ENCODE assay signal across 18 mouse cellular contexts in genomic region chr6:71089735-71090134, GRCm38 (mm10). TPM values are rescaled to one million over a fixed set of nuclear protein-coding genes. Genes with fewer than 3 reads are reported as not detected.
A peak's percentile ranks its signal among the peaks of the same experiment; 100 is the strongest.
DNase-seq lines count a peak whose midpoint lies in the region; TF ChIP-seq lines count a peak whose summit lies in the region.
"Had no signal": no experiment of that assay in that cellular context is flagged by ENCODE, and none has a peak within 500 bp of the region (broad histone marks: within the 10 kb centered on the region; RNA-seq: fewer than 3 reads in every experiment).

No protein-coding gene starts in this region.

- H3K9me3 ChIP-seq in ES-E14 (ENCODE audit: control insufficient read depth, insufficient read depth, low read depth, low read length): no peaks in the 10 kb centered on the region

- intact Hi-C loops in heart, postnatal 10 days (cut with DNase I): no loop called here

- H3K4me1 ChIP-seq in ES-E14 (ENCODE audit: control insufficient read depth in 2 of 2, insufficient read depth in 2 of 2, low read length in 2 of 2, poor library complexity in 1 of 2): no peaks in the 10 kb centered on the region
- H3K4me1 ChIP-seq: forebrain, embryonic 13.5 days had no signal

- no peak overlapping the region for H3K9ac ChIP-seq in ES-E14 (ENCODE audit: insufficient read depth, low read depth, low read length, poor library complexity, severe bottlenecking)
- H3K9ac ChIP-seq: forebrain, embryonic 13.5 days; forebrain, embryonic 15.5 days; forebrain, postnatal 0 days had no signal

- H3K36me3 ChIP-seq in ES-E14 (ENCODE audit: control insufficient read depth, insufficient read depth, low read length, poor library complexity, severe bottlenecking): no peaks in the 10 kb centered on the region
- H3K36me3 ChIP-seq: forebrain, embryonic 15.5 days had no signal

- no peak overlapping the region for H3K4me3 ChIP-seq in ES-E14 (ENCODE audit: insufficient read depth in 1 of 2, low read depth in 1 of 2, low read length in 2 of 2, poor library complexity in 1 of 2, severe bottlenecking in 1 of 2)
- H3K4me3 ChIP-seq: forebrain, embryonic 13.5 days; forebrain, embryonic 15.5 days had no signal

- in situ Hi-C loops in ES-E14 (cut with MboI; ENCODE audit: low sequenced_read_pairs in 2 of 2, unreplicated experiment in 2 of 2): no loop called here

- no peak overlapping the region for H3K27ac ChIP-seq in ES-E14 (ENCODE audit: insufficient read depth, low read depth, low read length, poor library complexity, severe bottlenecking)
- H3K27ac ChIP-seq: forebrain, embryonic 13.5 days; forebrain, embryonic 15.5 days had no signal

- DNase-seq in heart, adult 11 months: peak; percentile 74
- DNase-seq in heart, postnatal 10 days: no peak
- DNase-seq in testis, postnatal 10 days (ENCODE audit: low spot score): peak; percentile 27
- no peak for DNase-seq in testis, postnatal 14 days (ENCODE audit: low spot score)
- no peak for DNase-seq in ES-E14 (ENCODE audit: low read depth, low spot score)
- DNase-seq in gastrocnemius, postnatal 4 days (ENCODE audit: low spot score in 2 of 2): no peak
- DNase-seq in layer of hippocampus, postnatal 36 days: no peak
- DNase-seq: adrenal gland, adult 8-10 months; adrenal gland, postnatal 14 days; adrenal gland, postnatal 36 days; cerebellum, adult 11-12 months; cerebellum, adult 2 months; cerebellum, adult 9-10 months; cerebellum, postnatal 10 days; cerebellum, postnatal 25 days; forebrain, postnatal 0 days had no signal

TF ChIP-seq in ES-E14, 5 proteins besides CTCF, POLR2A, EP300 and RAD21:
- TF ChIP-seq ZC3H11A (IDR thresholded peaks at IDR 0.05; ENCODE audit: borderline replicate concordance, low read depth, low read length): no peak
- peak; percentile 87 for TF ChIP-seq MAFK (IDR thresholded peaks at IDR 0.05; ENCODE audit: insufficient read depth, low read depth, low read length)

RNA-seq across cellular contexts. Expression of gene Thnsl2, which starts 54.5 kb away (rescaled TPM):
- 1 to 10 TPM; 6.8 to 8.1 TPM for total RNA-seq in heart, postnatal 10 days (2021)
- 4.5 and 5.2 TPM in 2 replicates for total RNA-seq in ES-E14 (2012; rRNA removed)
- total RNA-seq in gastrocnemius, postnatal 4 days (2021): 1 to 10 TPM; 7.1 to 7.9 TPM
- total RNA-seq in layer of hippocampus, postnatal 36 days (2021): 1 to 10 TPM; 3.1 to 3.7 TPM

Comparison
In these comparisons a context has a peak if more than half of its experiments do, and no peak if none do; other contexts are left out.
1. DNase-seq: peak in heart, adult 11 months (single experiment) and testis, postnatal 10 days (single experiment); none in heart, postnatal 10 days (0 of 2), testis, postnatal 14 days (single experiment), ES-E14 (single experiment), gastrocnemius, postnatal 4 days (0 of 2) and layer of hippocampus, postnatal 36 days (0 of 2).